In genomic region chr1:104980273-104980672, GRCm38 (mm10) we compare ENCODE assay signal across 17 mouse cellular contexts.
"Had no signal": no experiment of that assay in that cellular context is flagged by ENCODE, and none has a peak within 500 bp of the region (broad histone marks: within the 10 kb centered on the region; RNA-seq: fewer than 3 reads in every experiment).

No protein-coding gene starts in this region.

- ATAC-seq: liver, embryonic 12.5 days; liver, postnatal 0 days; lung, postnatal 0 days; midbrain, embryonic 13.5 days; midbrain, embryonic 15.5 days; midbrain, embryonic 16.5 days had no signal

- DNase-seq: left cerebral cortex, postnatal 4 days; liver; liver, embryonic 13.5 days; liver, postnatal 0 days; lung, adult 18-20 months; lung, adult 2 months; lung, embryonic 14.5 days; lung, postnatal 10 days; lung, postnatal 14 days; lung, postnatal 36 days; lung, postnatal 4 days; midbrain, embryonic 14.5 days had no signal
